Mouse (Mus musculus) thymus, adult 2 months (tissue): ENCODE measurements around the gene Mier3.

Source experiments
- CTCF ChIP-seq: fragments of 200-500 bp; IDR thresholded peaks from 2 replicates; pipeline ENCODE4 v1.5.1; 2012; ENCODE audit warnings: mild to moderate bottlenecking, control low read depth, low read length, moderate library complexity, borderline replicate concordance; ENCODE audit not compliant: control insufficient read depth, poor library complexity, insufficient read depth; ENCODE audit errors: extremely low read depth
- POLR2A ChIP-seq: fragments of 200-500 bp; IDR thresholded peaks from 2 replicates; pipeline ENCODE4 v1.6.1; 2012; ENCODE audit warnings: mild to moderate bottlenecking, low read length, control low read depth, moderate library complexity; ENCODE audit not compliant: control insufficient read depth, poor library complexity, insufficient read depth; ENCODE audit errors: extremely low read depth

GRCm38 (mm10) chr13:111680679-111681078 is at the start of gene Mier3:
- TF ChIP-seq POLR2A (no peak), CTCF (no peak)
